Mouse (Mus musculus): Measurements from ENCODE around the gene Rffl. TPM values are rescaled to one million over a fixed set of nuclear protein-coding genes. Genes with fewer than 3 reads are reported as not detected.

Rffl gene
- polyA plus RNA-seq, 1 experiment, result 29.9 TPM

DNA sequence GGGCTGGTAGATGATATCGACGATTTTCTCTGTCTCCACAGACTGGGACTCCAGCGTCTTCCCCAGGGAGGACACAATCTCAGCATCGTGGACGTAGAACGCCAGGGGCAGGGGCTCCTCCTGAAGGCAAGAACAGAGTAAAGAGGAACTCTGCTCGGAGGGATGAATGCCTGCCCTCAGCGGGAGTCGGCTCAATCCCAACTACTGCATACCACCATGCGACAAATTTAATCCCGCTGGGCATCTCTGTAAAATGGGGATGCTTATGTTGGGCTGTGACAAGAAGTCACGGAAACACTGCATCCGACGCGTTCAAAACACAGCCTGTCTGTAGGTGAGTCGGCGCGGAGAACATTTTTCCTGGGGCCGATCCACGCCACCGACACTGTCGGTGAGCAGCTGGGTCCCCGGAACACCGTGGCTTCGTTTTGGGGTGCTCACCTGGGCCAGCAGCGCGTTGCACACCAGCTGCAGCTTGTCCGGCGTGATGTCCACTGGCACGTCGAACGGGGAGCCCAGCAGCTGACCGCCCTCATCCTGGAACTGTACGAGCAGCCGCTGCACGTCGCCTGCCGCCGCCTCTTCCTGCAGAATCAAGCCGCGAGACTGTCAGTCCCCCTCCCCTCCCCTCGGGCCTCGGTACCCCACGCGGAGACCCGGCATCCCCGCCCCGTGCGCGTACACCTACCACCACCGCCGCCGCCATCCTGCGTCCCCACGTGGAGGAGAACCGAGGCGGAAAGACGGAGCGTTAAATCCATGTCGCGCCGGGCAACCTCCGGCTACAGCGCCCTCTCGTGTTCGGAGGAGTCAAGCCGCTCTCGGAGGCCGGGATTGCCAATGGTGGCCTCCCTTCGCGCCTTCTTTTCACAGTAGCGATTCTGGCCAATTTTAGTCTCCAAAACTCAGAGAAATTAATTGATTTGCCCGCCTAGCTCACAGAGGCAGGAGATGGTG is 36.9 kb upstream of the Rffl start, which contains the start of gene Nle1:
TSS of gene Nle1 (minus strand) at position 761 of the 957 bp plus-strand sequence.
- Histone ChIP-seq H3K4me3 (ENCODE audit: low read depth, low read length) (peak within 1 kb of the TSS; percentile 92), H3K9ac (ENCODE audit: low read depth, poor library complexity, severe bottlenecking) (peak within 1 kb of the TSS; percentile 79)

DNA sequence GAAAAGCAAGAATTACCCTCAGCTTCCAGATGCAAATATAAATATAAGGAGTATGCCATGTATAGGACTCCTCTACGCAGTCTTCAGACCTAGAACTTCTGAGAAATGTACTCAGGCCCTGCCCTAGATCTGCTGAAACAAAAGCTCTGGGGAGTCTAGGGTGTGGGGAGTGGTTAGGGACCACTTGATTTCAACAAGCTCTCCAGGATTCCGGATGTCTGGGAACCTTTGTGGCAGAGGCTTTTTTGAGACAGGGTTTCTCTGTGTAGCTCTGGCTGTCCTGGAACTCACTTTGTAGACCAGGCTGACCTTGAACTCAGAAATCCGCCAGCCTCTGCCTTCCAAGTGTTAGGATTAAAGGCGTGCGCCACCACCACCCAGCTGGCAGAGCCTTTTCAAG is 34.8 kb upstream of the Rffl start:
- no peak overlapping the region for H3K27ac ChIP-seq (ENCODE audit: insufficient read depth, low read length)
- H3K4me1 ChIP-seq (ENCODE audit: control insufficient read depth, insufficient read depth, low read length), result peaks cover 7% of the 10 kb centered on the region
- no peaks in the 10 kb centered on the region for H3K9me3 ChIP-seq (replicated peaks; ENCODE audit: control insufficient read depth, insufficient read depth, low read length, poor library complexity, severe bottlenecking)
- no peak overlapping the region for H3K4me3 ChIP-seq (ENCODE audit: low read depth, low read length)
- TF ChIP-seq EP300 (IDR thresholded peaks at IDR 0.05; ENCODE audit: insufficient read depth, low read depth, low read length), result no peak
- no peak for TF ChIP-seq CTCF (IDR thresholded peaks at IDR 0.05; ENCODE audit: low read depth, low read length)
- TF ChIP-seq POLR2A (IDR thresholded peaks at IDR 0.05; ENCODE audit: insufficient read depth, low read length), result no peak
- H3K27me3 ChIP-seq (ENCODE audit: control insufficient read depth, insufficient read depth, low read length, poor library complexity, severe bottlenecking), result no peaks in the 10 kb centered on the region
- H3K36me3 ChIP-seq (ENCODE audit: control insufficient read depth, insufficient read depth, low read length, poor library complexity, severe bottlenecking), result peaks cover 42% of the 10 kb centered on the region
- H3K9ac ChIP-seq (ENCODE audit: low read depth, poor library complexity, severe bottlenecking), result no peak overlapping the region

More for the DNA sequence above, 36.9 kb upstream of the Rffl start, which contains the start of gene Nle1:
- H3K36me3 ChIP-seq (ENCODE audit: control insufficient read depth, insufficient read depth, low read length, poor library complexity, severe bottlenecking), result peaks cover 24% of the 10 kb centered on the region
- H3K27me3 ChIP-seq (ENCODE audit: control insufficient read depth, insufficient read depth, low read length, poor library complexity, severe bottlenecking), result no peaks in the 10 kb centered on the region
- no peaks in the 10 kb centered on the region for H3K9me3 ChIP-seq (replicated peaks; ENCODE audit: control insufficient read depth, insufficient read depth, low read length, poor library complexity, severe bottlenecking)
- TF ChIP-seq CTCF (IDR thresholded peaks at IDR 0.05; ENCODE audit: low read depth, low read length) (peak; percentile 86), POLR2A (IDR thresholded peaks at IDR 0.05; ENCODE audit: insufficient read depth, low read length) (peak; percentile 28), EP300 (IDR thresholded peaks at IDR 0.05; ENCODE audit: insufficient read depth, low read depth, low read length) (no peak)
- no peak within 1 kb of the TSS for H3K27ac ChIP-seq (ENCODE audit: insufficient read depth, low read length)
- H3K4me1 ChIP-seq (ENCODE audit: control insufficient read depth, insufficient read depth, low read length), result peaks cover 7% of the 10 kb centered on the region

DNA sequence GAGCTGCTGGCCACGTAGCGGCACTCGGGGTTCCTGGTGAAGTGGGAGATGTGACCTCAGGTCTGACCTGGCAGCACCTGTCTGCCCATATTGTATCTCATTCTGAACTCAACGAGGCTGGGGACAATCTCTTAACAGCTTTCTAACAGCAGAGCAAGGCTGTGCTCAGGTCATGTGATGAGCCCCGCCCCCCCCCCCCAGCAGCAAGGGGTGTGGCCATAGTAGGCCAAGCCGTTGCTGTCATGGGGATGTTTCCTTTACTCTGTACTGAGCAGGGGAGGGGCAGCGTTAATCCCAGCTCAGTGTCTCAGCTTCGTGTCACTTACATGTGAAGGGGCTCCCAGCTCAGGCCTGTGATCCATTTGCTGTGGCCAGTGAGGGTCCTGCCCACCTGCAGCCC is 33.9 kb upstream of the Rffl start:
- no peak overlapping the region for H3K4me3 ChIP-seq (ENCODE audit: low read depth, low read length)
- no peak overlapping the region for H3K27ac ChIP-seq (ENCODE audit: insufficient read depth, low read length)
- no peak overlapping the region for H3K9ac ChIP-seq (ENCODE audit: low read depth, poor library complexity, severe bottlenecking)
- H3K4me1 ChIP-seq (ENCODE audit: control insufficient read depth, insufficient read depth, low read length), result peaks cover 7% of the 10 kb centered on the region
- TF ChIP-seq CTCF (IDR thresholded peaks at IDR 0.05; ENCODE audit: low read depth, low read length) (no peak), POLR2A (IDR thresholded peaks at IDR 0.05; ENCODE audit: insufficient read depth, low read length) (no peak), EP300 (IDR thresholded peaks at IDR 0.05; ENCODE audit: insufficient read depth, low read depth, low read length) (no peak)
- H3K9me3 ChIP-seq (replicated peaks; ENCODE audit: control insufficient read depth, insufficient read depth, low read length, poor library complexity, severe bottlenecking), result no peaks in the 10 kb centered on the region
- peaks cover 48% of the 10 kb centered on the region for H3K36me3 ChIP-seq (ENCODE audit: control insufficient read depth, insufficient read depth, low read length, poor library complexity, severe bottlenecking)
- no peaks in the 10 kb centered on the region for H3K27me3 ChIP-seq (ENCODE audit: control insufficient read depth, insufficient read depth, low read length, poor library complexity, severe bottlenecking)

DNA sequence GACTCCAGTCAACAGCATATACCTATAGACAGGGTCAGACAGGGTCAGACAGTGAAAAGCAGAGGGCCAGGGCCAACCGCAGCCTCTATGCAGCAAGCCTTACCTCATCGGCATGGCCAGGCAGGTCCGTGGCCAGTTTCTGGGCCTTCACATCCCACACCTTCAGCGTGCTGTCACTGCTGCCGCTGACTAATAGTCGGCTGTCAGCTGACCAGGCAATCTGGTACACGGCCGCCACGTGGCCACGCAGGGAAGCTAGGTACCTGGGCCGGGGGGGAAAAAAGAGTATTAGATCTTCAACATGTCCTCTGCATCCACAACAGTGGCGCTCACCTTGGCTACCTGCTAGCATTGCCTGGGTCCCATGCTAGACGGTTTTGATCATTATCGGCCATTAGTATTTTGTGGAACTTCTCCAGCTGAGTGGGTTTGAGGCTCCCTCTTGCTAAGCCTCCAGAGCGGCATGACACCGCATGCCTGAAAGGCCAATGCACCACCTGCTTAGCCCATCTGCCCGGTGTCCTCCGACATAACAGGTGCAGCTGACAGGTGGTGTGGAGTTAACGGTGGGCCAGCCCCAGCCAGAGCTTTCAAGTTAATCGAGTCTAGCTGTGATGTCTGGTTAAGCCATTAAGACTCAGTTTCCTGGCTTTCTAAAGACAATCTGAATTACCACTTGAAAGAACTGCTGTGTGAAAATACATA is 30.7 kb upstream of the Rffl start:
- Histone ChIP-seq H3K9ac (ENCODE audit: low read depth, poor library complexity, severe bottlenecking) (no peak overlapping the region), H3K4me3 (ENCODE audit: low read depth, low read length) (no peak overlapping the region), H3K36me3 (ENCODE audit: control insufficient read depth, insufficient read depth, low read length, poor library complexity, severe bottlenecking) (peaks cover 48% of the 10 kb centered on the region), H3K27me3 (ENCODE audit: control insufficient read depth, insufficient read depth, low read length, poor library complexity, severe bottlenecking) (no peaks in the 10 kb centered on the region), H3K4me1 (ENCODE audit: control insufficient read depth, insufficient read depth, low read length) (peaks cover 7% of the 10 kb centered on the region), H3K9me3 (replicated peaks; ENCODE audit: control insufficient read depth, insufficient read depth, low read length, poor library complexity, severe bottlenecking) (no peaks in the 10 kb centered on the region), H3K27ac (ENCODE audit: insufficient read depth, low read length) (no peak overlapping the region)
- TF ChIP-seq POLR2A (IDR thresholded peaks at IDR 0.05; ENCODE audit: insufficient read depth, low read length), result no peak
- no peak for TF ChIP-seq CTCF (IDR thresholded peaks at IDR 0.05; ENCODE audit: low read depth, low read length)
- no peak for TF ChIP-seq EP300 (IDR thresholded peaks at IDR 0.05; ENCODE audit: insufficient read depth, low read depth, low read length)

DNA sequence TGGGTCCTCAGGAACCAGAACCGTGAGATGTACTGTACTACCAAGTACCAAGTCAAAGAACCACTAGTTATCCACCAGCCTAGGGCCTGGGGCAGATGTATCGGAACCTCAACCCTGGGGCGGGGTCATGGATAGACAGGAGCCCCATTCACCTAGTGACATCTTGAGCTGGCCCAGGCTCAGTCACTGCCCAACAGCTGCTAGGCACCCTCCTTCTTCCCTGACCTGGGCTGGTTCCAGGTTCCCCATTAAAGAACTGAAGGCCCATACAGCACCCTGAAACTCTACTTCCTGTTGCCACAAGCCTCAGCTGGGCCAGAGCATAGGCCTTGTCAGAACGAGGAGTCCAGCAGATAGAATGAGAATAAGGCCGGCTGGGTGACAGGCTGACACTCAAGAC is 28.7 kb upstream of the Rffl start:
- Histone ChIP-seq H3K36me3 (ENCODE audit: control insufficient read depth, insufficient read depth, low read length, poor library complexity, severe bottlenecking) (peaks cover 35% of the 10 kb centered on the region), H3K27me3 (ENCODE audit: control insufficient read depth, insufficient read depth, low read length, poor library complexity, severe bottlenecking) (no peaks in the 10 kb centered on the region), H3K4me1 (ENCODE audit: control insufficient read depth, insufficient read depth, low read length) (no peaks in the 10 kb centered on the region), H3K4me3 (ENCODE audit: low read depth, low read length) (no peak overlapping the region), H3K9ac (ENCODE audit: low read depth, poor library complexity, severe bottlenecking) (no peak overlapping the region), H3K27ac (ENCODE audit: insufficient read depth, low read length) (no peak overlapping the region), H3K9me3 (replicated peaks; ENCODE audit: control insufficient read depth, insufficient read depth, low read length, poor library complexity, severe bottlenecking) (no peaks in the 10 kb centered on the region)
- TF ChIP-seq EP300 (IDR thresholded peaks at IDR 0.05; ENCODE audit: insufficient read depth, low read depth, low read length) (no peak), CTCF (IDR thresholded peaks at IDR 0.05; ENCODE audit: low read depth, low read length) (no peak), POLR2A (IDR thresholded peaks at IDR 0.05; ENCODE audit: insufficient read depth, low read length) (no peak)

Measured in ES-Bruce4 (cell line).